Mouse (Mus musculus): ENCODE measurements around the gene Hist1h2ae. TPM values are rescaled to one million over a fixed set of nuclear protein-coding genes. Genes with fewer than 3 reads are reported as not detected.
"Not testable (repeated sequence)": the region's sequence is repeated elsewhere in the genome, so short reads cannot be mapped to it uniquely, and the experiment has no call there.

Gene Hist1h2ae
- polyA plus RNA-seq, 1 experiment from 2014 or later = 96.4 TPM

DNA sequence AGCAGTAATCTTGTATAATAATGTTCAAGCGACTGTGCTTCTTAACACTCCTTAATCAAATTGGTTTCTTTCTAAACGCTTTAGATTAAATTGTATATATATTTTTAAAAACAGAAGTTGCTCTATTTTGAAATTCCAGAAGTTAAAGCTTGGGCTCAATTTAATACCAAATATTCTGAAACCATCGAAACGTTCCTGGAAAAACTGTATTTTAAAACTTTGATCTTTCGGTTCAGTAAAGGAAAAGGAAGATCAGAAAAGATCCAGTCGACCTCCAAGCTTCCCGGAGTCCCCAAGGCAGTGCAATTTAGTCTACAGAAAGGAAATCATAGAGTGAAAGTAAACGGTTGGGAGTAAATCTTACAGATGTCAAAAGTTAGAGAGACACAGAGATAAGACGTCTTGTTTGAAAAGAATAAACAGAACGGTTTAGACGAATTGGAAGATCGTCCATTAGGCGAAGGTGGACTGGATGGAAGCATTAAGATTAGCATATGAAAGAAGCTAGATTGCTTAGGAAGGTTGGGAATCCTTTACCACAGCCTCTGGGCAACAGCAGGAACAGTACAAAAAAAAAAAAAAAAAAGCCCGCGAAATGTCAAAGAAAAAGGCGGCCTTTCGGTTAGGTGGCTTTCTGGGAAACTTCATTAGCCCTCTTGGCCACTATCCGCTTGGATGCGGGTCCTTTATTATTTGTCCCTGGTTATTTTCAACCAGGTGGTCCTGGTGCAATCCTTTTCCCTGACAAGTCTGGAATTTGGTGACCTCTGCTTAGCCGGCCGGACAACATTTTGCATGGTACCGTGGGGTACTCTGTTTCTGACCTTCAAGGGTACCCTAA is 15.3 kb upstream of the Hist1h2ae start:
- ATAC-seq (replicated peaks; ENCODE audit: low FRiP score) = peak; percentile 37; the same call in 1 of the 2 replicates
- no peaks in the 10 kb centered on the region for H3K27me3 ChIP-seq (ENCODE audit: control insufficient read depth, insufficient read depth, low read length)
- H3K9ac ChIP-seq (ENCODE audit: low read length) = peak overlapping the region; percentile 65
- no peaks in the 10 kb centered on the region for H3K36me3 ChIP-seq (ENCODE audit: control insufficient read depth, insufficient read depth, low read length)
- H3K4me3 ChIP-seq (ENCODE audit: low read depth, low read length) = peak overlapping the region; percentile 23
- H3K9me3 ChIP-seq (ENCODE audit: control insufficient read depth, low read length) = no peaks in the 10 kb centered on the region
- DNase-seq (ENCODE audit: low spot score) = peak; percentile 51
- under 1% methylated on average over 22 of the region's 22 CpGs for WGBS
- H3K27ac ChIP-seq (ENCODE audit: low read depth, low read length) = peak overlapping the region; percentile 99
- H3K4me1 ChIP-seq (replicated peaks; ENCODE audit: control insufficient read depth, insufficient read depth, low read length) = peaks cover 16% of the 10 kb centered on the region
- H3K4me2 ChIP-seq (ENCODE audit: low read depth, low read length, severe bottlenecking) = peak overlapping the region; percentile 58

DNA sequence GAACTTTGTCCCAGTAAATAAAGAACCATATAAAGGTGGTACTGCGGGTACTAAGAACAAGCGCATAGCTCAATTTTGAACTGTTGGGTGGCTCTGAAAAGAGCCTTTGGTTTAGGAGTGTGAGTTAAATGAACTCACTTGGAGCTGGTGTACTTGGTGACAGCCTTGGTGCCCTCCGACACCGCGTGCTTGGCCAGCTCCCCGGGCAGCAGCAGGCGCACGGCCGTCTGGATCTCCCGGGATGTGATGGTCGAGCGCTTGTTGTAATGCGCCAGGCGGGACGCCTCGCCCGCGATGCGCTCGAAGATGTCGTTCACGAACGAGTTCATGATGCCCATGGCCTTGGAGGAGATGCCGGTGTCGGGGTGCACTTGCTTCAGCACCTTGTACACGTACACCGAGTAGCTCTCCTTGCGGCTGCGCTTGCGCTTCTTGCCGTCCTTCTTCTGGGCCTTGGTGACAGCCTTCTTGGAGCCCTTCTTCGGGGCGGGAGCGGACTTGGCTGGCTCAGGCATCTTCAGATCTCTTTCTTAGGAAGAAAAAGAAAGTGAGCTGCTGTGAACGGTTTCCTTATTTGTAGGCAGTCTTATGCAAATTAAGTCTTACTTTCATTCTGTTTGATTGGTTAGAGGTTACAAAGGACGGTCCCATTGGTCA is 14.6 kb upstream of the Hist1h2ae start:
- WGBS = under 1% methylated on average over 30 of the region's 36 CpGs
- Histone ChIP-seq H3K27ac (ENCODE audit: low read depth, low read length) (peak overlapping the region; percentile 99), H3K4me1 (replicated peaks; ENCODE audit: control insufficient read depth, insufficient read depth, low read length) (peaks cover 16% of the 10 kb centered on the region), H3K9ac (ENCODE audit: low read length) (peak overlapping the region; percentile 87), H3K4me2 (ENCODE audit: low read depth, low read length, severe bottlenecking) (peak overlapping the region; percentile 84), H3K4me3 (ENCODE audit: low read depth, low read length) (peak overlapping the region; percentile 40)
- not testable (repeated sequence) for H3K9me3 ChIP-seq (ENCODE audit: control insufficient read depth, low read length); H3K36me3 ChIP-seq (ENCODE audit: control insufficient read depth, insufficient read depth, low read length); H3K27me3 ChIP-seq (ENCODE audit: control insufficient read depth, insufficient read depth, low read length)
- DNase-seq (ENCODE audit: low spot score) = peak; percentile 79
- peak; percentile 87 for ATAC-seq (replicated peaks; ENCODE audit: low FRiP score)

DNA sequence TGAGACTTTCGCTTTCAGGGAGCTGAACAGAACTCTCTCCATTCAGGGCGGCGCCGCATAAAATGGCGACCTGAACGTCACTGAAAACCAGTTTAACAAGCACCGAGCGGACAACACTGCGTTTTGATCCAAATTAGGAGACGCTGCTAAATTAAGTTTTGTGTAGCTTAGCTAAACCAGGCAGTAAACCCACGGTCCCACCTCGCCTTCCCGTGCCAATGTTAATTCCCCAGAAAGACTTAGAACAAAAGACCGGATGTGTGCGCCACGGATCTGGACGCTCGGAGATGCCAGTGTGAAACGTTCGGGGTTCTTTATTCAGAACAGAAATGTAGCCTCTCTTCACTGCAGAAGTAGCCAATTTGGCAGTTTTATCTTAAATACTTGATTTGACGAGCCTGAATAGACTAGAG is 14.0 kb upstream of the Hist1h2ae start:
- ATAC-seq (replicated peaks; ENCODE audit: low FRiP score) (peak; percentile 15), DNase-seq (ENCODE audit: low spot score) (peak; percentile 85)
- WGBS = under 1% methylated on average over 21 of the region's 21 CpGs
- Histone ChIP-seq H3K27me3 (ENCODE audit: control insufficient read depth, insufficient read depth, low read length) (no peaks in the 10 kb centered on the region), H3K4me2 (ENCODE audit: low read depth, low read length, severe bottlenecking) (peak overlapping the region; percentile 84), H3K4me3 (ENCODE audit: low read depth, low read length) (peak overlapping the region; percentile 40), H3K36me3 (ENCODE audit: control insufficient read depth, insufficient read depth, low read length) (no peaks in the 10 kb centered on the region), H3K9ac (ENCODE audit: low read length) (peak overlapping the region; percentile 87), H3K4me1 (replicated peaks; ENCODE audit: control insufficient read depth, insufficient read depth, low read length) (peaks cover 16% of the 10 kb centered on the region), H3K27ac (ENCODE audit: low read depth, low read length) (peak overlapping the region; percentile 99), H3K9me3 (ENCODE audit: control insufficient read depth, low read length) (no peaks in the 10 kb centered on the region)

DNA sequence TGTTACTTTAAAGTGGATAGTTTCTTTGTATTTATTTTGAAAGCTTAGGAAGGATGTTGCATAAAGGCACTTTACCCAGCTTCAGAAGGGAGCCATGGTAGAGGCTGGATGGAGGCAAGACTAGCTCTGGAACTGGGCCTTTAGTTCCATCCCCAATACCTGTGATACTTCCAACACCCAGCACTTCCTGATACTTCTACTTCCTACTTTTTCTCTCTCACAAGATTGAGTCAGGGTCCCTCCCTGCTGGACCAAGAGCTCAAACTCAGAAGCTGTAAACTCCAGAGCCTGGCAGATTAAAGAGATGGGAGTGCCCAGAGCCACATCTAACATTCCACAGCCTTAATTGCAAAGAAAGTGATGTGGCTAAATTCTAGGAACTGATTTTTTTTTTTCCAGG is 13.3 kb upstream of the Hist1h2ae start:
- Histone ChIP-seq H3K9me3 (ENCODE audit: control insufficient read depth, low read length) (no peaks in the 10 kb centered on the region), H3K36me3 (ENCODE audit: control insufficient read depth, insufficient read depth, low read length) (no peaks in the 10 kb centered on the region), H3K4me1 (replicated peaks; ENCODE audit: control insufficient read depth, insufficient read depth, low read length) (peaks cover 16% of the 10 kb centered on the region), H3K27me3 (ENCODE audit: control insufficient read depth, insufficient read depth, low read length) (no peaks in the 10 kb centered on the region), H3K4me3 (ENCODE audit: low read depth, low read length) (peak overlapping the region; percentile 40; the same call in 1 of the 2 replicates), H3K9ac (ENCODE audit: low read length) (peak overlapping the region; percentile 87), H3K27ac (ENCODE audit: low read depth, low read length) (peak overlapping the region; percentile 99), H3K4me2 (ENCODE audit: low read depth, low read length, severe bottlenecking) (peak overlapping the region; percentile 84)
- DNase-seq (ENCODE audit: low spot score) (no peak), ATAC-seq (replicated peaks; ENCODE audit: low FRiP score) (no peak)

DNA sequence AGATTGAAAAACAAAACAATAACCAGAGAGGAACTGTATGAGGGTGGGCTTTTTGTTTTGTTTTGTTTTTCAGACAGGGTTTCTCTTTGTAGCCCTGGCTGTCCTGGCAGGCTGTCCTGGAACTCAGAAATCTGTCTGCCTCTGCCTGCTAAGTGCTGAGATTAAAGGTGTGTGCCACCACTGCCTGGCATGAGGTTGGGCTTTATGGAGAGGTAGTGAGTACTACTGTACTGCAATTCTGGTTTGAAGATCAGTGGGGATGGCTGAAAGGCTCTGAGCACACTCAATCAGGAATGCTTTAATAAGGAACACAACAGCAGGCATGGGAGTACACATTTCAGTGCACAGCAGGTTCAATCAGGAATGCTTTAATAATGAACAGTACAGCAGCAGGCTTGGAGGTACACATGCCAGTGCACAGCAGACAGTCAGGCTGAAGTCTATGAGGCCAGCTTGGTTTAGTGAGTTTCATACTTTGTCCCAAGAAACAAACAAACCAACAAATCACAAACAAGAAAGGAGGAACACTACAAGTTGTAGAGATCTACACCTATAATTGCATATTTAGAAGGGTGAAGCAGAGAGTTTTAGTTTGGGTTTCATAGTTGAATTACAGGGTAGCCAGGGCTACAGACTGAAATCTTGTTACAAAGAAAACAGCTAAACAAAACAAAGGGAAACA is 12.5 kb upstream of the Hist1h2ae start:
- Histone ChIP-seq H3K4me1 (replicated peaks; ENCODE audit: control insufficient read depth, insufficient read depth, low read length) (peaks cover 16% of the 10 kb centered on the region), H3K27ac (ENCODE audit: low read depth, low read length) (peak overlapping the region; percentile 99), H3K4me3 (ENCODE audit: low read depth, low read length) (no peak overlapping the region), H3K27me3 (ENCODE audit: control insufficient read depth, insufficient read depth, low read length) (no peaks in the 10 kb centered on the region), H3K9ac (ENCODE audit: low read length) (peak overlapping the region; percentile 66), H3K36me3 (ENCODE audit: control insufficient read depth, insufficient read depth, low read length) (no peaks in the 10 kb centered on the region), H3K9me3 (ENCODE audit: control insufficient read depth, low read length) (no peaks in the 10 kb centered on the region), H3K4me2 (ENCODE audit: low read depth, low read length, severe bottlenecking) (no peak overlapping the region)
- ATAC-seq (replicated peaks; ENCODE audit: low FRiP score) (no peak), DNase-seq (ENCODE audit: low spot score) (peak; percentile 56)

DNA sequence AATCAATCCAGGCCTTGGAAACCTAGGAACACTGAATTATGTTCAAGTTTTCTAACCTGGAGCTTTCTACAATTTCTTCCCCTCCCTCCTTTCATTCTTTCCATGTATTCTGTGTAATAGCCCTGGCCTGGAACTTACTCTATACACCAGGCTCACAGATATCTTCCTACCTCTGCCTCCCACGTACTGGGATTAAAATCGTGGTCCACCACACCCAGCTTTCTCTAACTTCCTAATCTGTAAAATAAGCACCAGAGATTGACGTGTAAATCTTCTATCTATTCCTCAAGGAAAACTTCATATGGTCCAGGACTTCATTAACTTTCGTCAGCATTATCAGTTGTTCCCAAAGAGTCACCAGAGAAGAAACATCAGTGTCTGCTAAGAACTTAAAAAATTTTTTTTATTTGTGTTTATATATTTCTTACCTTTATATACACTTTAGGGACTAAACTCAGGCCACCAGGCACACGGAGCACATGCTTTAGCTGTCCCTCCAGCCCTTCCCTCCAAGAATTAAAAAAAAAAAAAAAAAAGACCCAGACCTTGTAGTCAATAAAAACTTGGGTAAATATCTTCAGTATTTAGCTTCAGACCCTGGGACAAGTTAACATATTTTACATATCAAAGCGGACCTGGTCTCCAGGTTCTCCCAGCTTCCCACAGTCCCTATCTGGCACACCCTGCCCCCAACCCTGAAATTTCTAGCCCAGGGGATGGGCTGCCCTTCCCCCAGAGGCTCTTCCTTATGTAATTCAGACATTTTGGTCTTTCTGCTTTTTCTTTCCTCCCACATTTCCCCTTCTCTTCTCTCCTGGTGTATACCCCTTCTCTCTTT is 11.4 kb upstream of the Hist1h2ae start:
- Histone ChIP-seq H3K9ac (ENCODE audit: low read length) (peak overlapping the region; percentile 66), H3K36me3 (ENCODE audit: control insufficient read depth, insufficient read depth, low read length) (no peaks in the 10 kb centered on the region), H3K4me2 (ENCODE audit: low read depth, low read length, severe bottlenecking) (peak overlapping the region; percentile 78), H3K27ac (ENCODE audit: low read depth, low read length) (peak overlapping the region; percentile 99), H3K9me3 (ENCODE audit: control insufficient read depth, low read length) (no peaks in the 10 kb centered on the region), H3K4me3 (ENCODE audit: low read depth, low read length) (peak overlapping the region; percentile 47), H3K4me1 (replicated peaks; ENCODE audit: control insufficient read depth, insufficient read depth, low read length) (peaks cover 16% of the 10 kb centered on the region), H3K27me3 (ENCODE audit: control insufficient read depth, insufficient read depth, low read length) (no peaks in the 10 kb centered on the region)
- 3% methylated on average over 6 of the region's 6 CpGs for WGBS
- DNase-seq (ENCODE audit: low spot score) = peak; percentile 67
- ATAC-seq (replicated peaks; ENCODE audit: low FRiP score) = no peak

DNA sequence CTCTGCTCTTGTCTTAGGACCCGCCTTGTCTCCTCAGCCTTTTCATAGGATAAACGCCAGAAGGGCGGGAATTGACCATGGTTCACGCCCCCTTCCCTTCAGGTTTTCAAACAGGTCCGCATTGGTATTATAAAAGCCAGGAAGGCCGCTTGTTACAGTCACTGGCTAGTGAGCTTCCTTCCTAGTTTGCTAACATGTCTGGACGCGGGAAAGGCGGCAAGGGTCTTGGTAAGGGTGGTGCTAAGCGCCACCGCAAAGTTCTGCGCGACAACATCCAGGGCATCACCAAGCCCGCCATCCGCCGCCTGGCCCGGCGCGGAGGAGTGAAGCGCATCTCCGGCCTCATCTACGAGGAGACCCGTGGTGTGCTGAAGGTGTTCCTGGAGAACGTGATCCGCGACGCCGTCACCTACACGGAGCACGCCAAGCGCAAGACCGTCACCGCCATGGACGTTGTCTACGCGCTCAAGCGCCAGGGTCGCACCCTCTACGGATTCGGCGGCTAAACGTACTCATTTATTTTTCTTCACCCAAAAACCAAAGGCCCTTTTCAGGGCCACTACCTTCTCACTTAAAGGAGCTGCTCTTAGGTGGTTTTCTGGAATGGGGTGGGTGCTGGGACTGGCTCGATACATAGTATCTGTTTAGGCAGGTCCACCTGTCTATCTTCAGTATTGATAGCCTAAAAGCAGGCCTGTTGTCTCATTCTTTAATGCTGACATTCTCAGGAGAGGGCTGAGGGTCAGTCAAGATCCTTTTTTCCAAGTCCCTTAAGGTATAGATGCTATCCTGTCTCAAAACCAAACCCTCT is 10.6 kb upstream of the Hist1h2ae start, which contains the start of gene Hist1h4d:
Gene Hist1h4d (plus strand): TSS at position 191 of the 811 bp plus-strand sequence.
- ATAC-seq (replicated peaks; ENCODE audit: low FRiP score) = peak; percentile 86
- no peaks in the 10 kb centered on the region for H3K27me3 ChIP-seq (ENCODE audit: control insufficient read depth, insufficient read depth, low read length)
- H3K4me1 ChIP-seq (replicated peaks; ENCODE audit: control insufficient read depth, insufficient read depth, low read length) = peaks cover 13% of the 10 kb centered on the region
- peak; percentile 95 for DNase-seq (ENCODE audit: low spot score)
- H3K9me3 ChIP-seq (ENCODE audit: control insufficient read depth, low read length) = no peaks in the 10 kb centered on the region
- H3K36me3 ChIP-seq (ENCODE audit: control insufficient read depth, insufficient read depth, low read length) = no peaks in the 10 kb centered on the region
- H3K4me3 ChIP-seq (ENCODE audit: low read depth, low read length) = peak within 1 kb of the TSS; percentile 47
- H3K9ac ChIP-seq (ENCODE audit: low read length) = peak within 1 kb of the TSS; percentile 66
- H3K27ac ChIP-seq (ENCODE audit: low read depth, low read length) = peak within 1 kb of the TSS; percentile 99
- WGBS = under 1% methylated on average over 43 of the region's 43 CpGs
- H3K4me2 ChIP-seq (ENCODE audit: low read depth, low read length, severe bottlenecking) = peak within 1 kb of the TSS; percentile 78
